Mouse (Mus musculus) ES-Bruce4 (cell line): ENCODE results near the gene Ddx52. TPM values are rescaled to one million over a fixed set of nuclear protein-coding genes. Genes with fewer than 3 reads are reported as not detected.
A peak's percentile ranks its signal among the peaks of the same experiment; 100 is the strongest.

Source experiments
- H3K27ac ChIP-seq: 2 replicates; pipeline ENCODE4 v1.5.1; 2012; ENCODE audit warnings: low read length, inconsistent platforms; ENCODE audit not compliant: insufficient read depth
- H3K27me3 ChIP-seq: 2 replicates; pipeline ENCODE4 v1.6.1; 2012; ENCODE audit warnings: mild to moderate bottlenecking, low read length, inconsistent platforms; ENCODE audit not compliant: control insufficient read depth, poor library complexity, insufficient read depth, severe bottlenecking
- H3K36me3 ChIP-seq: 2 replicates; pipeline ENCODE4 v1.6.1; 2012; ENCODE audit warnings: inconsistent platforms, mild to moderate bottlenecking, low read length, moderate library complexity; ENCODE audit not compliant: control insufficient read depth, poor library complexity, insufficient read depth, severe bottlenecking
- H3K4me1 ChIP-seq: one replicate; pipeline ENCODE4 v1.8.1; 2011; ENCODE audit warnings: low read length; ENCODE audit not compliant: control insufficient read depth, insufficient read depth
- H3K4me3 ChIP-seq: 2 replicates; pipeline ENCODE4 v1.5.1; 2011; ENCODE audit warnings: low read depth, mild to moderate bottlenecking, low read length
- H3K9ac ChIP-seq: 2 replicates; pipeline ENCODE4 v1.6.1; 2012; ENCODE audit warnings: low read depth, mild to moderate bottlenecking, inconsistent platforms; ENCODE audit not compliant: poor library complexity, severe bottlenecking
- H3K9me3 ChIP-seq: replicated peaks from 2 replicates; pipeline ENCODE4 v1.6.1; 2012; ENCODE audit warnings: mild to moderate bottlenecking, low read length, inconsistent platforms; ENCODE audit not compliant: control insufficient read depth, poor library complexity, insufficient read depth, severe bottlenecking
- CTCF ChIP-seq: IDR thresholded peaks from one replicate; pipeline ENCODE4 v1.8.1; 2011; ENCODE audit warnings: low read depth, low read length
- EP300 ChIP-seq: IDR thresholded peaks from 2 replicates; pipeline ENCODE4 v1.6.1; 2011; ENCODE audit warnings: low read depth, low read length; ENCODE audit not compliant: insufficient read depth
- POLR2A ChIP-seq: IDR thresholded peaks from one replicate; pipeline ENCODE4 v1.8.1; 2011; ENCODE audit warnings: low read length; ENCODE audit not compliant: insufficient read depth
- polyA plus RNA-seq: library from polyadenylated mRNA; stranded (reverse); fragments of >200 nt; gene quantifications from 2 replicates; pipeline ENCODE4 v1.2.4, GENCODE M21; 2011; ENCODE audit warnings: low read depth; ENCODE audit not compliant: missing spikeins, insufficient read depth, insufficient read length

Ddx52 gene
- polyA plus RNA-seq, 1 experiment = 39.1 TPM

GRCm38 (mm10) chr11:83905756-83906155 is 36.1 kb upstream of the Ddx52 start:
- Histone ChIP-seq H3K9ac (no peak overlapping the region), H3K36me3 (no peaks in the 10 kb centered on the region), H3K27ac (no peak overlapping the region), H3K4me1 (no peaks in the 10 kb centered on the region), H3K9me3 (no peaks in the 10 kb centered on the region), H3K27me3 (no peaks in the 10 kb centered on the region), H3K4me3 (no peak overlapping the region)
- TF ChIP-seq POLR2A = no peak
- no peak for TF ChIP-seq CTCF

GRCm38 (mm10) chr11:83908376-83908775 is 33.5 kb upstream of the Ddx52 start:
- Histone ChIP-seq H3K36me3 (no peaks in the 10 kb centered on the region), H3K4me3 (no peak overlapping the region), H3K4me1 (no peaks in the 10 kb centered on the region), H3K9me3 (no peaks in the 10 kb centered on the region), H3K27ac (no peak overlapping the region), H3K9ac (no peak overlapping the region), H3K27me3 (no peaks in the 10 kb centered on the region)
- TF ChIP-seq EP300 (no peak), CTCF (no peak), POLR2A (no peak)

GRCm38 (mm10) chr11:83913824-83914311 is 28.0 kb upstream of the Ddx52 start:
- Histone ChIP-seq H3K4me3 (no peak overlapping the region), H3K36me3 (no peaks in the 10 kb centered on the region), H3K4me1 (no peaks in the 10 kb centered on the region), H3K27ac (no peak overlapping the region), H3K9me3 (no peaks in the 10 kb centered on the region), H3K9ac (no peak overlapping the region), H3K27me3 (no peaks in the 10 kb centered on the region)
- TF ChIP-seq EP300 (no peak), POLR2A (no peak), CTCF (no peak)

DNA sequence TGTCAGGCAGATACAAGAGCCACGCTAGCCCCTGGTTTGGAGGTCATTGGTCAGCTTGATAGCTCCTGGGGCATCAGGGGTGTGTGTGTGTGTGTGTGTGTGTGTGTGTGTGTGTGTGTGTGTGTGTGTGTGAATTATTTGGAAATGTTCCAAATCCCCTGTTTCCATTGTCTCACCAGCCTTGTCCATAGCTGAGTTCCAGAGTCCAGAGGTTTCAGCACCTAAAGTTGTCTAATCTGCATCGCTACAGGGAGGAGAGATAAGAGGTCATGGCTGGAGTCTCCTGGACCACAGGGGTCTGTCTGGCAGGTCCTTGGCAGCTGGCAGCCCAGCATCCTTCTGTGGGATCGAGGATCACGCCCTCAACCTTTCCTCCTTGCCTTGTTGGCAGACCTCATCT is 27.4 kb upstream of the Ddx52 start:
- Histone ChIP-seq H3K4me3 (no peak overlapping the region), H3K9ac (no peak overlapping the region), H3K4me1 (no peaks in the 10 kb centered on the region), H3K36me3 (no peaks in the 10 kb centered on the region), H3K9me3 (no peaks in the 10 kb centered on the region), H3K27me3 (no peaks in the 10 kb centered on the region), H3K27ac (no peak overlapping the region)
- TF ChIP-seq CTCF (no peak), EP300 (no peak), POLR2A (no peak)

DNA sequence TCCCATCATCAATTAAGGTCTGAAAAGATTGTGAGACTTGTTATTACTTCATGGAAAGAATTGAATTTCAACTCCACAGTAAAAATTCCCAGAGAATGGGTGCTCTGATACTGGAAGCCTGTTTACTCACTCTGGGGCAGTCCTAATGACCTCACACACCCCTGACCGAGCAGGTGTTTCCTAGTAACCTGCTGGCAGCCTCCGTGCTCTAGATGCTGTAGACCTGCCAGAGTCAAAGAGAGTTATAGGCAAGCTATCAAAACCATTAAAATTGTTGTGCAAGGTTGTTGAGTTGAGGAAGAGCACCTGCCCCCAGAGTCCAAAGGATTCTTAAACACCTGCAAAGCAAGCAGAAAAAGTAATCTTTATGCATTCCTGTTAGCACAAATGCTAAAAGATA is 19.3 kb upstream of the Ddx52 start:
- Histone ChIP-seq H3K4me3 (no peak overlapping the region), H3K4me1 (no peaks in the 10 kb centered on the region), H3K27me3 (no peaks in the 10 kb centered on the region), H3K9me3 (no peaks in the 10 kb centered on the region), H3K27ac (no peak overlapping the region), H3K36me3 (no peaks in the 10 kb centered on the region), H3K9ac (no peak overlapping the region)
- TF ChIP-seq POLR2A = no peak
- no peak for TF ChIP-seq EP300
- no peak for TF ChIP-seq CTCF

DNA sequence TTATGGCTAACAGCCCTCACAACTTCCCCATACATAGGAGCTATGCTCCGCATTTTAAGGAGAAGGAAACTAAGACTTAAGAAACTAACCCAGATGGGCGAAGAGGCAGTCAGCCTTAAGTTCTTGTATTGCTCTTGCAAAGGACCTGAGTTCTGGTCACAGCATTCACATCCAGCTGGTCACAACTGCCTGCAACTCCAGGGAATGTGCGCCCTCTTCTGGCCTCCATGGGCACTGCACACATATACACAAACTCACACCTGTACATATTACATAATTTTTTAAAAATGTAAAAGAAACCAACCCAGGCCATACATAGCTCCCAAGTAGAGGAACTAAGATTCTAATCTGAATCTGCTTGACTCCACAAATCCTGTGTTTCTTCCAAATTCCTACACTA is 14.8 kb upstream of the Ddx52 start:
- Histone ChIP-seq H3K27me3 (no peaks in the 10 kb centered on the region), H3K27ac (no peak overlapping the region), H3K4me1 (no peaks in the 10 kb centered on the region), H3K36me3 (no peaks in the 10 kb centered on the region), H3K9me3 (no peaks in the 10 kb centered on the region), H3K9ac (no peak overlapping the region), H3K4me3 (no peak overlapping the region)
- TF ChIP-seq EP300 = no peak
- peak; percentile 96 for TF ChIP-seq CTCF
- no peak for TF ChIP-seq POLR2A
